Mouse (Mus musculus): ENCODE data around the gene Rita1.

DNA sequence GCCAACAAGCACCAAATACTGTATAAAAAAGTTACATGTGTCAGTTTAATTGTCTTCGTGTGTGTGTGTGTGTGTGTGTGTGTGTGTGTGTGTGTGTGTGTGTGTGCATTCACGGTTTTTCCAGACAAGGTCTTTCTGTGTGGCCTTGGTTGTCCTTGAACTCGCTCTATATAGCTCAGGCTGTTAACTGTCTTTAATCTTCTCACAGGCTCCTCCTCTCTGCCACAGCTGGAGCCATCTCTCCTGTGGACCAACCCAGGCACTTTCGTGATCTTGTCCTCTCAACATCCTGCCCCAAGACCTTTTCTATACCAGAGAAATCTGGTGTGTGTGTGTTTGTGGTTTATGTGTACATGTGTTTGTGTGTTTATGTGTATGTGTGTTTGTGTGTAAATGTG is 48.5 kb downstream of the Rita1 start:
- TF ChIP-seq CTCF (IDR thresholded peaks at IDR 0.05; ENCODE audit: insufficient read depth, low read length) (no peak), POLR2A (IDR thresholded peaks at IDR 0.05; ENCODE audit: borderline replicate concordance, extremely low read depth, low read depth, low read length) (no peak)
